Mouse (Mus musculus) liver, embryonic 11.5 days (tissue): Measurements from ENCODE around the gene Inpp5d. TPM values are rescaled to one million over a fixed set of nuclear protein-coding genes. Genes with fewer than 3 reads are reported as not detected.

ENCODE experiments used
- ATAC-seq: fragments of 200-750 bp; cut with Nextera tagmentation; replicated peaks from 2 replicates; pipeline ENCODE4 v1.8.0; 2017; ENCODE audit warnings: moderate number of reproducible peaks, mild to moderate bottlenecking, moderate TSS enrichment, moderate library complexity; ENCODE audit not compliant: low FRiP score
- DNase-seq: peaks from one replicate; pipeline ENCODE4 v3.0.0-alpha.2; 2017; ENCODE audit warnings: low spot score
- H3K27ac ChIP-seq: fragments of 300-500 bp; sonication (generic); 2 replicates; pipeline ENCODE4 v1.5.1; 2014; ENCODE audit warnings: mild to moderate bottlenecking, low read depth, low read length, control low read depth
- H3K27me3 ChIP-seq: fragments of 300-500 bp; sonication (generic); replicated peaks from 2 replicates; pipeline ENCODE4 v1.6.1; 2014; ENCODE audit warnings: low read length, mixed read lengths; ENCODE audit not compliant: control insufficient read depth, insufficient read depth
- H3K36me3 ChIP-seq: fragments of 300-500 bp; sonication (generic); 2 replicates; pipeline ENCODE4 v1.6.1; 2014; ENCODE audit warnings: mild to moderate bottlenecking, low read length, moderate library complexity, mixed read lengths; ENCODE audit not compliant: control insufficient read depth, insufficient read depth
- H3K4me1 ChIP-seq: fragments of 300-500 bp; sonication (generic); replicated peaks from 2 replicates; pipeline ENCODE4 v1.6.1; 2014; ENCODE audit warnings: low read length, mixed read lengths; ENCODE audit not compliant: control insufficient read depth, insufficient read depth
- H3K4me2 ChIP-seq: fragments of 300-500 bp; sonication (generic); 2 replicates; pipeline ENCODE4 v1.6.1; 2014; ENCODE audit warnings: mild to moderate bottlenecking, control low read depth, moderate library complexity
- H3K4me3 ChIP-seq: fragments of 300-500 bp; sonication (generic); 2 replicates; pipeline ENCODE4 v1.5.1; 2014; ENCODE audit warnings: low read depth, low read length, control low read depth
- H3K9ac ChIP-seq: fragments of 300-500 bp; sonication (generic); 2 replicates; pipeline ENCODE4 v1.6.1; 2014; ENCODE audit warnings: low read depth, low read length, control low read depth
- H3K9me3 ChIP-seq: fragments of 300-500 bp; sonication (generic); 2 replicates; pipeline ENCODE4 v1.6.1; 2016; ENCODE audit warnings: low read length, inconsistent platforms, mixed read lengths; ENCODE audit not compliant: control insufficient read depth
- WGBS: fragments of 180-500 bp; shearing (Covaris S2); extraction: QIAGEN DNeasy Blood & Tissue Kit; methylation state at CpG from one replicate; pipeline ENCODE4 v1.1.7; 2014; 5-methylcytosine and 5-hydroxymethylcytosine counted together
- polyA plus RNA-seq: library from polyadenylated mRNA; unstranded; fragments of >200 nt; fragmentation: Nextera tagmentation; extraction: Ambion mirVana; gene quantifications from 2 replicates; pipeline ENCODE4 v1.2.1, GENCODE M21; 2014

The Inpp5d gene
- polyA plus RNA-seq, 1 experiment from 2014 or later = 30.8 TPM

DNA sequence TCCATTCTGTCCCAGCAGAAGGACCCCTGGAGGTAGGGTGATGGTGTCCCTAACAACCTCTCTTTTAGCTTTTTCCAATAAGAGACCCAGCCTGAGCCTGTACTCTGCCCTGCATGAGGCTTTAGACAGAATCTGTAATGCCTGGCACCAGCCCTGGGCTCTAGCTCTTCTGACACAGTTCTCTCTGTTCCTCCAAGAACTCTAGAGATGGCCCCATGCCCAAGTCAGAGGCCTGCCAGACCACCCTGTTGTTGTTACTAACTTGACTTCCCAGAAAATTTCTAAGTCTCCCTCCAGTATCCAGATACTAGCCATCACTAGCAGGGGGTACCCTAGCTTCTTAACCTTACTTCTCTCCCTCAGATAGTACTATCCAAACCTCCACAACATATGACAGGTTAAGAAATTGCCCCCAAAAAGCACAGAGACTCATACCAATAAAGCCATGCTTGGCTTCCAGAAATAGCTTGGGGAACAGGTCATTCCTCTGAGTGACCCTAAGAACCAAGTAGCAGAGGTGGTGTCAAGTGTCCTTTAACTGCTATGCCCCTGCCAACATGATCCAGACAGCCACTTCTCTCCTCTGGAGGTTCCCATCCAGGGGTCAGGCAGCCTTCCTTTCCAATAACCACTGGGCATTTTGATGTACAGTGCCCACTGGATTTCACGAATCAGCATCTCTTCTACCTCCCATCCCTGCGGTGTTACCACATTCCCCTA lies 5.4 kb upstream of the Inpp5d start:
- Histone ChIP-seq H3K4me2 (no peak overlapping the region), H3K27me3 (no peaks in the 10 kb centered on the region), H3K4me1 (peaks cover 2% of the 10 kb centered on the region; the same call in 1 of the 2 replicates), H3K36me3 (no peaks in the 10 kb centered on the region), H3K4me3 (no peak overlapping the region), H3K27ac (no peak overlapping the region), H3K9ac (no peak overlapping the region), H3K9me3 (no peaks in the 10 kb centered on the region)
- DNase-seq (no peak), ATAC-seq (no peak)
- WGBS = 76% methylated on average over 2 of the region's 2 CpGs

DNA sequence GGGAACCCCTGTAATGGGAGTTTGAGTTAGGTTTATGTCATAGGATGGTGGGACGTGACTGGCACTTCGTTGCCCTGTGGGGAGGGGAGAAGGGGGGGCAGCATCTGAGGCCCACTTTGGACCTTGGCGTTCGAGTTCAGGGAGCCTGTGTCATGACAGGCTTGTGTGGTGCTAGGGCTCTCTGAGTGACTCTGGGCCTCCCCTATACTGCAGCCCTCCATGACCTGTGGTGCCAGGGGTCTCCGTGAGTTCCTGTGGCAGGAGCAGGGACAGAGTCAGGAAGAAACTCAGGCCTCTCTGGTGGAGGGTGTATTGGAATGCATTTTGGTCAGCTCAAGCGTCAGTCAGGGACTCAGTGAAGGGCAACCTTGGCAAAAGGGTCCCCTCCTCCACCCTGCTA lies 581 bp downstream of the Inpp5d start:
- H3K36me3 ChIP-seq = no peaks in the 10 kb centered on the region
- ATAC-seq (peak; percentile 37), DNase-seq (no peak)
- peak overlapping the region; percentile 73; the same call in 1 of the 2 replicates for H3K27ac ChIP-seq
- H3K9me3 ChIP-seq = no peaks in the 10 kb centered on the region
- peak overlapping the region; percentile 70 for H3K4me2 ChIP-seq
- WGBS = 35% methylated on average over 6 of the region's 6 CpGs
- peak overlapping the region; percentile 59 for H3K4me3 ChIP-seq
- H3K9ac ChIP-seq = peak overlapping the region; percentile 79
- H3K27me3 ChIP-seq = no peaks in the 10 kb centered on the region
- peaks cover 46% of the 10 kb centered on the region for H3K4me1 ChIP-seq

DNA sequence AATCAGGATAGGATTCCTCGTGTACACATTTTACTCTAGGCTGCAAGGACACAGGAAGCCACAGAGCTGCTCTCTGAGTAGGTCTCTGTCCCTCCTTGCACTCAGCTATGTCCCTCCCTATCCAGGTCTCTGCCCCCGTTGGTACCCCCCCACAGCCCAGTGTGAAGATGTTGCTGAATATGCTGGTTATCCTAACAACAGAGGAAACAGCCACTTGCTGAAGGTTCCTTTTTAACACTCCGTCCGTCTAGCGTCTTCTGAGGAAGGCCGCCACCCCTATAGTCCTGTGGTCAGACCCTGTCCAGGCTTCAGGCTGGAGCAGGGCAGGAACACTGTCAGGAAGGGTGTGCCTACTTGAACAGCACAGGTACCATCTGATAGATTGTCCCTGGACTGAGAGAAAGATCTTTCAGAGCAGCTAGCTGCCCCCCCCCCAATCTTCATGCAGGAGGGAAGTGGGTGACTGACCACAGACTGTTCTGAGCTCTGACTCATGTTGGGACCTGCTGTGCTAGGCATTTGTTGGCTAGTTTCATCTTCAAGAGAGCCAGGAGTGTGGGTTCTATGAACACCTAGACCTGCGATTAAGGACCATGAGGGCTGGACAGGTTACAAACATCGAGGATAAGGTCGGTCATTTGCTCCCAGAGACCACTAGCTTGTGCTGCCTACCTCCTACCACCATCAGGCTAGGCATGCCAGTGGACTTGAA lies 1.2 kb downstream of the Inpp5d start:
- Histone ChIP-seq H3K36me3 (no peaks in the 10 kb centered on the region), H3K27ac (peak overlapping the region; percentile 73), H3K4me2 (peak overlapping the region; percentile 70), H3K9me3 (no peaks in the 10 kb centered on the region), H3K4me1 (peaks cover 52% of the 10 kb centered on the region), H3K9ac (peak overlapping the region; percentile 79), H3K4me3 (peak overlapping the region; percentile 59), H3K27me3 (no peaks in the 10 kb centered on the region)
- DNase-seq (no peak), ATAC-seq (no peak)
- WGBS = 48% methylated on average over 9 of the region's 9 CpGs

DNA sequence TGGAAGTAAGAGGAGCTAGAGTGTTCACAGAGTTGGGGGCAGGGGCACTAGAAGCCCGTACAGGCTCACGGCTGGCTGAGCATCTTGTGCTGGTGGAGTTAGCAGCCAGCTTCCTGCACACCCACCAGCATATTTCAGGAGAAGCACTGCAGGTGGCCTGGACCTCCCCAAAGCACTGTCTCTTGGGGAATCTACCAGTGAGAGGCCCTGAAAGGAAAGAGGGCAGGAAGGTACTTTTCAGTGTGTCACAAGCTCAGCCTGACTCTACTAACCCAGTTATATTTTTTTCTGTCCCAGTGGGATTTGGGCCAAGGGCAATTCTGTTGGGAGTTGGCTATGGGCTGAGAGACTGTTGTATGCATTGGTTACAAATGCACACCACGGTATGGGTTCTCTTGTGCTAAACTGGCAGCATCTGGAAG lies 1.8 kb downstream of the Inpp5d start:
- Histone ChIP-seq H3K4me1 (peaks cover 58% of the 10 kb centered on the region), H3K27ac (no peak overlapping the region), H3K9me3 (no peaks in the 10 kb centered on the region), H3K4me3 (peak overlapping the region; percentile 59), H3K27me3 (no peaks in the 10 kb centered on the region), H3K9ac (peak overlapping the region; percentile 79), H3K36me3 (no peaks in the 10 kb centered on the region), H3K4me2 (peak overlapping the region; percentile 70)
- 49% methylated on average over 3 of the region's 3 CpGs for WGBS
- DNase-seq (no peak), ATAC-seq (no peak)

DNA sequence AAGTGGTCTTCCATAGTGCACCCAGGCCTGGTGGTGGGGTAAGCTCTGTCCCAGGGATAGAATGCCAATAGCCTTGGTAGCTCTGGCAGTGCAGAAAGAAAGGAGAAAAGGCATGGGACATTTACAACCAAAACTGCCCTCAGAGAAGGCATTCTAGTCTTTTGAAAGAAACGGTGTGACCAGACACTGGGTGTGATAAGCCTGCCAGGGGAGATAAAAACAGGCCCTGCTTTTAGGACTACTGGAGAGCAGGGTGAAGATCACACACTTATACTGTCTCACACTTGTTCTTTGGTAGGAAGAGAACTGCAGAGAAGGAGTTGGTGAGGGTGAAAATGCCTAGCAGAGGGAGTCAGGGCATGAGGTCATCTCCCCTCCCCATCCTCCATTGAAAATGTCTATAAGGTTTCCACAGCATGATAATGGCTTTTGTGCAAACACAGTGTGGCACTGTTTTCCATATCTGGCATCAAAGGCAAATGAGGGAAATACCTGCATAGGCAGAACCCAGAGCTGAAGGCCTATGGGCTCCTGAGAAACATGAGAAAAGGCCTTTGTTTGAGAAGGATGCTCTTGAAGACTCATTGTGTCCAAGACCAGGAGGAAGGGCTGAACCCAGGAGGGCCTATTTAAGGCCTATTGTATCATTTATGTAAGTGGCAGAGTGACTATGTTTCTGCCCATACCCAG lies 4.0 kb downstream of the Inpp5d start:
- Histone ChIP-seq H3K27me3 (no peaks in the 10 kb centered on the region), H3K4me1 (peaks cover 73% of the 10 kb centered on the region), H3K27ac (peak overlapping the region; percentile 80), H3K36me3 (no peaks in the 10 kb centered on the region), H3K4me2 (peak overlapping the region; percentile 50), H3K9me3 (no peaks in the 10 kb centered on the region), H3K9ac (peak overlapping the region; percentile 32; the same call in 1 of the 2 replicates), H3K4me3 (no peak overlapping the region)
- peak; percentile 49 for ATAC-seq
- 13% methylated on average over 1 of the region's 1 CpGs for WGBS
- DNase-seq = no peak

DNA sequence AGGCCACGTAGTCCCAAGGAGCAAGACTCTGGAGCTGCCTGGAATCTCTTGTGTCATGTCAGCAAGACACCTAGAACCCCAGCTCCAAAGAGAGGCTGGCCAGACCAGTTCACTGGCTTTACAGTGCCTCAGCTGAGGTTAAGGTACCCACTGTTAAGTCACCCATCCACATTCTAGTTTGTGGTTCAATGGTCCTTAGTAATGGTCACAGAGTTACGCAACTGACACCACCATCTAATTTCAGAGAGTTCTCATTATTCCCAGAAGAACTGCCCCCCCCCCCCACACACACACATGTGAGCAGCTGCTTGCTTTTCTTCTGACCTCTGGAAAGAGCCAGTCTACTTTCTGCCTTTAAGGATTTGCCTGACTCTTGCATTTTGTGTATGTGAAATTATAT lies 4.7 kb downstream of the Inpp5d start:
- 79% methylated on average over 2 of the region's 2 CpGs for WGBS
- Histone ChIP-seq H3K4me1 (peaks cover 77% of the 10 kb centered on the region), H3K27ac (peak overlapping the region; percentile 80; the same call in 1 of the 2 replicates), H3K36me3 (no peaks in the 10 kb centered on the region), H3K4me2 (peak overlapping the region; percentile 50), H3K9ac (no peak overlapping the region), H3K4me3 (no peak overlapping the region), H3K9me3 (no peaks in the 10 kb centered on the region), H3K27me3 (no peaks in the 10 kb centered on the region)
- ATAC-seq = no peak
- no peak for DNase-seq

DNA sequence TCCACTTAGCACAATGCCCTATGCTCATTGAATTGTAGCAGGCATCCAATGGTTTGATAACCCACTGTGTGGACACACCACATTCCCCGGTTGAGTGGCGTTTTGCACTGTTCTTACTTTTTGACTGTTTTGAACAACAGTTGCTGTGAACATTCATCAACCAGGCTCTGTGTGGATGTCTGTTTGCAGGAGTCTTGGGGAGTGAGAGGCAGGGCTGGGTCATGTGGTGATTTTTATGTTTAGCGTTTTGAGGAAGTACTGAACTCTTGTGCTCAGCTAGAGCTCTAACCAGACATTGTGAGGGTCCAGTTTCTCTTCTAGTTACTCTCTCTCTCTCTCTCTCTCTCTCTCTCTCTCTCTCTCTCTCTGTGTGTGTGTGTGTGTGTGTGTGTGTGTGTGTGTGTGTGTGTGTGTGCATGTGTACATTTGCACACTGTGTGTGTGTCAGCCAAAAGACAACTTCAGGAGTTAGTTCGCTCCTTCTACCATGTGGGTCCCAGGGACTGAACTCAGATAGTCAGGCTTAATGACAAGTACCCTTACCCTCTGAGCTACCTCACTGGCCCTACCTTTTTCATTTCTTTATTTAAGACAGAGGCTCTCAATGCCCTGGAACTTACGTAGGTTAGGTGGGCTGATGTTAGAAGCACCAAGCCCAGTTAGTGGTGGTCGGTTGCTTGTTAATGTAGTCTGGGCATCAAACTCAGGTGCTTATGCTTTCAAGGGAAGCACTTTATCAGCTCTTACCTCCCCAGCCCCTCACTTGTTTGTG lies 5.3 kb downstream of the Inpp5d start:
- peaks cover 82% of the 10 kb centered on the region for H3K4me1 ChIP-seq
- peak overlapping the region; percentile 25; the same call in 1 of the 2 replicates for H3K9ac ChIP-seq
- no peak for DNase-seq
- no peak for ATAC-seq
- peak overlapping the region; percentile 80 for H3K27ac ChIP-seq
- no peak overlapping the region for H3K4me3 ChIP-seq
- H3K36me3 ChIP-seq = no peaks in the 10 kb centered on the region
- no peaks in the 10 kb centered on the region for H3K27me3 ChIP-seq
- peak overlapping the region; percentile 50 for H3K4me2 ChIP-seq
- no peaks in the 10 kb centered on the region for H3K9me3 ChIP-seq
- WGBS = 64% methylated on average over 6 of the region's 6 CpGs

DNA sequence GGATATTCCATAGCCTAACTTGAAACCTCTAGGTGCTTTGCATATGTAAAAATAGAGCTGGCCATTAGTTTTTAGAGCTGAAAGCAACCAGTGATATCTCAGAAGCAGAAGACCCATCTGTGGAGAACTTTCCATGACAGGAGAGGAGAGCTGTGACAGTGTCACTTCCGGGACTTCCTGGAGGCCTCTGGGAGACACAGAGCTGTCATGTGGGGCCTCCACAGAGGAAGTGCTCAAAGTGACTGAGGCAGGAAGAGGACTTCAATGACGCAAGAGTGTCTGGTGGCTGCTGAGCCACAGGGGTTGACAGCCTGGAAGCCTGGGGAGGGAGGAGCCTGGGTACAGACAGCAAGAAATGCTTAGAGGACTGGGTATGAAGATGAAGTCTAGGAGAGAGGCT lies 6.2 kb downstream of the Inpp5d start:
- Histone ChIP-seq H3K9ac (0 out of 2 replicates have a peak overlapping the region, but pooled peaks have one; percentile 35), H3K4me1 (peaks cover 88% of the 10 kb centered on the region)

More for the DNA sequence above, 6.2 kb downstream of the Inpp5d start:
- Histone ChIP-seq H3K27ac (peak overlapping the region; percentile 70; the same call in 1 of the 2 replicates), H3K27me3 (no peaks in the 10 kb centered on the region), H3K4me3 (no peak overlapping the region), H3K9me3 (no peaks in the 10 kb centered on the region), H3K4me2 (peak overlapping the region; percentile 37), H3K36me3 (no peaks in the 10 kb centered on the region)
- DNase-seq (no peak), ATAC-seq (peak; percentile 67)
- 31% methylated on average over 2 of the region's 2 CpGs for WGBS
